Mouse (Mus musculus) activated CD4-positive, CD25-positive, alpha-beta regulatory T cell, adult 4 months (primary cell): ENCODE measurements at regions not wholly inside any gene's neighbourhood (a gene's known extent, or its start where the extent isn't known, plus 50 kb on each side); places are given as distances from the start of the nearest gene placed in this dataset.
"Not testable (repeated sequence)": the region's sequence is repeated elsewhere in the genome, so short reads cannot be mapped to it uniquely, and the experiment has no call there.

Experiments
- ATAC-seq: one replicate; pipeline ENCODE4 v1.8.0; 2017

- ATAC-seq, result not testable (repeated sequence)
These were observed 52.6 kb upstream of the Cdyl start for GRCm38 (mm10) chr13:35606857-35607561.

GRCm38 (mm10) chr13:35607710-35608109 is 51.9 kb upstream of the Cdyl start:
- no peak for ATAC-seq
